Mouse (Mus musculus) CH12.LX (cell line): ENCODE results near the gene Cpa1.

Experiments used
- CTCF ChIP-seq, 2 experiments: IDR thresholded peaks in 1 of 2; conservative IDR thresholded peaks in 1 of 2; 2 replicates each; pipeline ENCODE4 v1.5.1; 2011 to 2012; ENCODE audit warnings: low read depth in 2 of 2, low read length in 2 of 2, improper control_type of control experiment in 1 of 2, inconsistent platforms in 1 of 2, mild to moderate bottlenecking in 1 of 2, moderate library complexity in 1 of 2
- EP300 ChIP-seq: IDR thresholded peaks from 2 replicates; pipeline ENCODE4 v1.6.1; 2011; ENCODE audit warnings: low read length, improper control_type of control experiment
- ETS1 ChIP-seq: conservative IDR thresholded peaks from 2 replicates; pipeline ENCODE4 v1.6.1; 2012; ENCODE audit warnings: low read depth, mild to moderate bottlenecking, inconsistent platforms, low read length, improper control_type of control experiment, moderate library complexity
- JUND ChIP-seq: conservative IDR thresholded peaks from 2 replicates; pipeline ENCODE4 v1.6.1; 2011; ENCODE audit warnings: low read depth, low read length, improper control_type of control experiment
- MAX ChIP-seq: IDR thresholded peaks from 2 replicates; pipeline ENCODE4 v1.6.1; 2011; ENCODE audit warnings: low read length, improper control_type of control experiment
- MAZ ChIP-seq: IDR thresholded peaks from 2 replicates; pipeline ENCODE4 v1.6.1; 2012; ENCODE audit warnings: low read depth, mild to moderate bottlenecking, inconsistent platforms, low read length, improper control_type of control experiment, moderate library complexity
- POLR2A ChIP-seq: IDR thresholded peaks from 2 replicates; pipeline ENCODE4 v1.6.1; 2011; ENCODE audit warnings: low read depth, mild to moderate bottlenecking, improper control_type of control experiment, low read length
- TBP ChIP-seq: conservative IDR thresholded peaks from 2 replicates; pipeline ENCODE4 v1.6.1; 2011; ENCODE audit warnings: low read depth, low read length, improper control_type of control experiment
- TCF12 ChIP-seq: IDR thresholded peaks from 2 replicates; pipeline ENCODE4 v1.6.1; 2014; ENCODE audit warnings: low read depth, mild to moderate bottlenecking, inconsistent platforms, low read length, improper control_type of control experiment
- ZC3H11A ChIP-seq: IDR thresholded peaks from 2 replicates; pipeline ENCODE4 v1.6.1; 2012; ENCODE audit warnings: low read depth, mild to moderate bottlenecking, inconsistent platforms, low read length, improper control_type of control experiment

GRCm38 (mm10) chr6:30666043-30666442, 27.0 kb downstream of the Cpa1 start:
- TF ChIP-seq POLR2A: no peak
- TF ChIP-seq MAX: no peak
- TF ChIP-seq JUND: no peak
- no peak for TF ChIP-seq CTCF (conservative IDR thresholded peaks at IDR 0.05 in 1 of 2, IDR thresholded peaks at IDR 0.05 in 1 of 2; ENCODE audit: low read depth in 2 of 2, low read length in 2 of 2)
- TF ChIP-seq TCF12: no peak
- TF ChIP-seq ZC3H11A: no peak
- no peak for TF ChIP-seq TBP
- no peak for TF ChIP-seq MAZ
- TF ChIP-seq EP300: no peak
- no peak for TF ChIP-seq ETS1
